Mouse (Mus musculus): ENCODE data around the gene Epyc. TPM values are rescaled to one million over a fixed set of nuclear protein-coding genes. Genes with fewer than 3 reads are reported as not detected.

Epyc gene
- total RNA-seq (2022), result under 1 TPM in 1 of 4 experiments, not detected in 3; 0.12 TPM

GRCm38 (mm10) chr10:97643768-97644167 lies at the start of gene Epyc:
Epyc (plus strand) TSS chr10:97644068.
- DNase-seq (ENCODE audit: low spot score in 2 of 2), result no peak

GRCm38 (mm10) chr10:97595680-97596079 lies 48.2 kb upstream of the Epyc start:
- DNase-seq (ENCODE audit: low spot score in 2 of 2), result no peak

- no peak for DNase-seq (ENCODE audit: low spot score in 2 of 2)
These were observed 42.1 kb upstream of the Epyc start for GRCm38 (mm10) chr10:97601744-97602143.

- DNase-seq (ENCODE audit: low spot score in 2 of 2), result no peak
These were observed 40.6 kb upstream of the Epyc start for GRCm38 (mm10) chr10:97603256-97603655.

- DNase-seq (ENCODE audit: low spot score in 2 of 2), result no peak
These were observed 37.3 kb upstream of the Epyc start, which contains the start of gene Kera for GRCm38 (mm10) chr10:97606579-97606978. Kera (plus strand) TSS chr10:97606879.

GRCm38 (mm10) chr10:97622328-97622727 lies 21.5 kb upstream of the Epyc start:
- no peak for DNase-seq (ENCODE audit: low spot score in 2 of 2)

GRCm38 (mm10) chr10:97624381-97624780 lies 19.5 kb upstream of the Epyc start:
- DNase-seq (ENCODE audit: low spot score in 2 of 2), result no peak

- no peak for DNase-seq (ENCODE audit: low spot score in 2 of 2)
These were observed 18.8 kb upstream of the Epyc start for GRCm38 (mm10) chr10:97625116-97625515.

GRCm38 (mm10) chr10:97626543-97626942 lies 17.3 kb upstream of the Epyc start:
- no peak for DNase-seq (ENCODE audit: low spot score in 2 of 2)

GRCm38 (mm10) chr10:97631061-97631460 lies 12.8 kb upstream of the Epyc start:
- DNase-seq (ENCODE audit: low spot score in 2 of 2), result no peak

GRCm38 (mm10) chr10:97641926-97642325 lies 1.9 kb upstream of the Epyc start:
- DNase-seq (ENCODE audit: low spot score in 2 of 2), result no peak

GRCm38 (mm10) chr10:97650334-97650733 lies 6.5 kb downstream of the Epyc start:
- no peak for DNase-seq (ENCODE audit: low spot score in 2 of 2)

GRCm38 (mm10) chr10:97659489-97659888 lies 15.6 kb downstream of the Epyc start:
- DNase-seq (ENCODE audit: low spot score in 2 of 2), result no peak

GRCm38 (mm10) chr10:97668656-97669055 lies 24.8 kb downstream of the Epyc start:
- DNase-seq (ENCODE audit: low spot score in 2 of 2), result no peak

GRCm38 (mm10) chr10:97670202-97670601 lies 26.3 kb downstream of the Epyc start:
- DNase-seq (ENCODE audit: low spot score in 2 of 2), result no peak

GRCm38 (mm10) chr10:97673239-97673638 lies 29.4 kb downstream of the Epyc start:
- no peak for DNase-seq (ENCODE audit: low spot score in 2 of 2)

GRCm38 (mm10) chr10:97682981-97683380 lies 39.1 kb downstream of the Epyc start:
- DNase-seq (ENCODE audit: low spot score in 2 of 2), result no peak

- no peak for DNase-seq (ENCODE audit: low spot score in 2 of 2)
These were observed 43.3 kb downstream of the Epyc start for GRCm38 (mm10) chr10:97687198-97687597.

GRCm38 (mm10) chr10:97689425-97689824 lies 45.6 kb downstream of the Epyc start:
- no peak for DNase-seq (ENCODE audit: low spot score in 2 of 2)

- DNase-seq (ENCODE audit: low spot score in 2 of 2), result no peak
These were observed 49.0 kb downstream of the Epyc start, which contains the start of gene Ccer1 for GRCm38 (mm10) chr10:97692913-97693312. Ccer1 (plus strand) TSS chr10:97693059.

- no peak for DNase-seq (ENCODE audit: low spot score in 2 of 2)
These were observed 49.7 kb downstream of the Epyc start for GRCm38 (mm10) chr10:97693398-97694135.

- DNase-seq (ENCODE audit: low spot score in 2 of 2), result no peak
These were observed 58.5 kb downstream of the Epyc start for GRCm38 (mm10) chr10:97702321-97702720.

GRCm38 (mm10) chr10:97704562-97704961 lies 60.7 kb downstream of the Epyc start:
- DNase-seq (ENCODE audit: low spot score in 2 of 2), result peak in 1 of 2 experiments; percentile 28
